Mouse (Mus musculus) ovary, postnatal 36 days (tissue): ENCODE data around the gene Flot1.

Source experiments
- DNase-seq: peaks from one replicate; pipeline ENCODE4 v3.0.0; 2022; ENCODE audit warnings: low spot score, mixed read lengths

Flot1 gene

GRCm38 (mm10) chr17:35868961-35869345 is 45.9 kb downstream of the Flot1 start:
- DNase-seq = no peak

- DNase-seq = peak; percentile 43
These were observed 46.5 kb downstream of the Flot1 start for GRCm38 (mm10) chr17:35869346-35870067.

- DNase-seq = peak; percentile 39
These were observed 47.3 kb downstream of the Flot1 start for GRCm38 (mm10) chr17:35870151-35870883.

- no peak for DNase-seq
These were observed 48.1 kb downstream of the Flot1 start for GRCm38 (mm10) chr17:35870884-35871696.

GRCm38 (mm10) chr17:35873774-35874519 is 50.9 kb downstream of the Flot1 start:
- peak; percentile 89 for DNase-seq

GRCm38 (mm10) chr17:35874721-35875120 is 51.7 kb downstream of the Flot1 start:
- DNase-seq = no peak

- peak; percentile 93 for DNase-seq
These were observed 56.4 kb downstream of the Flot1 start, which contains the start of gene Dhx16 for GRCm38 (mm10) chr17:35879245-35880057. Dhx16 (plus strand) TSS chr17:35879819.
